Mouse (Mus musculus) layer of hippocampus, adult 2 months (tissue): Measurements from ENCODE around the gene Bmp10. TPM values are rescaled to one million over a fixed set of nuclear protein-coding genes. Genes with fewer than 3 reads are reported as not detected.

Source experiments
- DNase-seq, 2 experiments: peaks; one replicate each; pipeline ENCODE4 v3.0.0; 2022; ENCODE audit warnings: low spot score in 2 of 2
- H3K27ac ChIP-seq: fragments of 200-600 bp; 2 replicates; pipeline ENCODE4 v1.8.1; 2022
- H3K4me3 ChIP-seq: fragments of 200-600 bp; 2 replicates; pipeline ENCODE4 v1.8.1; 2022; ENCODE audit warnings: mild to moderate bottlenecking
- CTCF ChIP-seq: fragments of 200-600 bp; conservative IDR thresholded peaks from 2 replicates; pipeline ENCODE4 v1.8.1; 2022; ENCODE audit warnings: antibody characterized with exemption, mild to moderate bottlenecking, moderate library complexity
- long read RNA-seq, 2 experiments: library from polyadenylated mRNA; stranded (forward); transcript quantifications; one replicate each; pipeline ENCODE4 v2.0.0; 2021; ENCODE audit warnings: borderline mapping rate in 2 of 2
- total RNA-seq, 2 experiments: library from RNA; stranded (reverse); gene quantifications; 2 replicates each; pipeline ENCODE4 v1.2.3; 2021

Gene Bmp10
- not detected for total RNA-seq
- long read RNA-seq, experiment 1, result 0 reads
- long read RNA-seq, experiment 2, result 0 reads

DNA sequence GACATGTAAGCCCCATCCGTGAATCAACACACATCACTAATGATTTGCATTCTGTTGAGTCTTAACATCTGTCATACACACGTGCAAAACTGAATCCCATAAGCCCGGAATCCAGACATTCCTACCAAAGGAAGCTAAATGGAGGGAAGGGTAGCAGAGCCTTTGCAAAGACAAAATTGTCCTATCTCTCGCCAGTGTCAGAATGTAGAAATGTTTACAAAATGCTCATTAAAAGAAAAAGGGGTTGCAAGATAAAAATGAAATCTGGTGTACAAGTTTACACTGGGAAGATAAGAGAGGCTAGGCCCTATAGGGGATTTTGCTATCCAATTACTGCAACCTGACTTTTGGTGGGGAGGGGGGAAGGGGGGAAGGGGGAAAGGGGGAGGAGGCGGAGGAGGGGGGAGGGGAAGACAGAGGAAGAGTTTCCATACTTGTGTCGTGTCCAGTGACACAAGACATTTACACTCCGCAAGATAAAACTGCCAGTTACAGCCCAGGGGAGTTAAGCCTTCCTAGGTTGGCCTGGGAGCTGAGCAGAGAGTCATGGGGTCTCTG lies at the start of gene Bmp10:
Gene Bmp10 (plus strand): TSS at position 508 of the 558 bp plus-strand sequence.
- no peak for TF ChIP-seq CTCF
- no peak for DNase-seq

GRCm38 (mm10) chr6:87383926-87384691 lies 44.7 kb upstream of the Bmp10 start:
- no peak for DNase-seq
- Histone ChIP-seq H3K27ac (no peak overlapping the region), H3K4me3 (peak overlapping the region; percentile 42)
- peak; percentile 80 for TF ChIP-seq CTCF

More for the DNA sequence above, at the start of gene Bmp10:
- no peak within 1 kb of the TSS for H3K27ac ChIP-seq
- no peak within 1 kb of the TSS for H3K4me3 ChIP-seq

DNA sequence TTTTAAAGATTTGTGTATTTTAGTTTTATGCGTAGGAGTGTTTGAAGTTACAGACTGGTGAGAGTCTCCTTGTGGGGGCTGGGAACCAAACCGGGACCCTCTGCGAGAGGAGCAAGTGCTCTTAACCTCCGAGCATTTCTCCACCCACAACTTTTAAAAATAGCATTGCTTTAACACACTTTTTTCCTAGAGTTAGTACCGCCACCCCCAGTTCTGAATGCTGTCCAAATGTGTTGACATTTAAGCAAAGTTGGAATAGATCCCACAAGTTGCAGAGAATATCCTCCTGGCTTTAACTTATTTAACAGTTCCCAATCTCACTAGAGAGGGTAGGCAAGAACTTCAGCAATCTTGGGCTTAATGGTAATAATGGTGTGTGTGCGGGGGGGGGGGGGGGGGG lies 44.0 kb upstream of the Bmp10 start:
- DNase-seq, result peak in 1 of 2 experiments; percentile 12
- Histone ChIP-seq H3K4me3 (no peak overlapping the region; the same call in 1 of the 2 replicates), H3K27ac (no peak overlapping the region)
- TF ChIP-seq CTCF, result no peak

- Histone ChIP-seq H3K27ac (no peak overlapping the region), H3K4me3 (no peak overlapping the region)
- peak; percentile 66 to 78 for DNase-seq
- peak; percentile 96 for TF ChIP-seq CTCF
These were observed 42.6 kb upstream of the Bmp10 start for GRCm38 (mm10) chr6:87386203-87386602.

DNA sequence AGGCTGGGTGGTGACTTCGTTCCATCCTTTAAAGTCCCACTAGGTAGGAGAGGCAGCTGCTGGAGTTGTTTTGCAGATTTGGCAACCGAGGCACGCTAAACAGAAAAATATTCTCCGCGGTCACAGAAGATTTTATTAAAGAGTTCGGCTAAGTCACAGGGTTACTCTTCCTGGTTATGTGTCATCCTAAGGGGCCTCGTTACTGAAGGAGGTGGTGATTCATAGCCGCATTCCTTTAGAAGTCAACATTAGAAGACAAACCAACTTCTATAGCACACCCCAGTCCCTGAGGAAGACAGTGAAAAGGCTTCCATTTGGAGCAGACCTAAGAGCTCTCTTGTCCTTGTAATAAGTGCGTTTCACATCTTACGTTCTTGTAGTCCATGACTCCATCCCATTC lies 42.1 kb upstream of the Bmp10 start:
- no peak for TF ChIP-seq CTCF
- H3K27ac ChIP-seq, result no peak overlapping the region
- no peak for DNase-seq
- no peak overlapping the region for H3K4me3 ChIP-seq

DNA sequence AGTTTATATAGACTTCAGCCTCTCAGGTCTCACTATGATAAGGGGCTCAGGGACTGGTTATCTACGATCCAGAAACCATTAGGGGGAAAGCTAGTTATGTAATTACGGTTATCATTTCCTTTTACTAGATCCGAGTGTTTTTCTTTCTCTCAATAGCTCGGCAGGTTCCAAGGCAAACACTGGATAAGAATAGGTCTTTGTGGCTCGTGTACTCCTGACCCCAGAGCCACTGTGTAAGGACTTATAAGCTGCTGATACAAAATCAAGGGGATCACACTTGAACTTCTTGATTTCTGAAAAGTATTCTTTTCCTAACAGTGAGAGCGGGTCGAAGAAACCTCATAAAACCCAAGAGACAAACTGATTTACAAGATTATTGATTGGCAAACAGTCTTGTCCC lies 39.9 kb upstream of the Bmp10 start, which contains the start of gene Gkn3:
Gene Gkn3 (minus strand): TSS at position 59 of the 400 bp plus-strand sequence.
- Histone ChIP-seq H3K4me3 (no peak within 1 kb of the TSS), H3K27ac (no peak within 1 kb of the TSS)
- no peak for TF ChIP-seq CTCF
- no peak for DNase-seq

DNA sequence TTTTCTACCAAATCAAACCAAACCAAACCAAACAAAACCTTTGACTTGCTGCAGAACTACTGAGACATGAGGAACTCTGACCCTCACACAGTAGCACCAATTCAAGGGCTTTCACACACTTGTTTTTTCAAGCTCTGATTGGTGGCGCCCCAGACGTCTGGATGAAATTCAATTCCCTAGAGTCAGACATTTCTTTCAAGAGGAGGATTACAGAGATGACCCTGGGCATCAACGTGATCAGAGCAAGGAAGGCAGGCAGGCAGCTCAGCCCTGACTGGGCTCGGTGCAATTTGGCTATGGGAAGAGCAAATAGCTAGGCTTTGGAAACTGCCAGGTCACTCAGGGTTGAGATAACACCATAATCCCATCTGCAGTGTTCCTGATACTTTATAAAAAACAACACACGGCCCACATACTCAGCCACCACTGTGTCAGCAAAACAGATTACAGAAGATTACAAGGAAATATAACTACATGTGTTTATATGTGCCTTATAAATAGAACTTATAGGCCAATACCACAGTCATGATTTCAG lies 39.3 kb upstream of the Bmp10 start:
- H3K4me3 ChIP-seq, result no peak overlapping the region
- H3K27ac ChIP-seq, result no peak overlapping the region
- no peak for DNase-seq
- TF ChIP-seq CTCF, result no peak

GRCm38 (mm10) chr6:87393466-87394205 lies 35.2 kb upstream of the Bmp10 start:
- DNase-seq, result no peak
- TF ChIP-seq CTCF, result no peak
- no peak overlapping the region for H3K4me3 ChIP-seq
- H3K27ac ChIP-seq, result no peak overlapping the region

DNA sequence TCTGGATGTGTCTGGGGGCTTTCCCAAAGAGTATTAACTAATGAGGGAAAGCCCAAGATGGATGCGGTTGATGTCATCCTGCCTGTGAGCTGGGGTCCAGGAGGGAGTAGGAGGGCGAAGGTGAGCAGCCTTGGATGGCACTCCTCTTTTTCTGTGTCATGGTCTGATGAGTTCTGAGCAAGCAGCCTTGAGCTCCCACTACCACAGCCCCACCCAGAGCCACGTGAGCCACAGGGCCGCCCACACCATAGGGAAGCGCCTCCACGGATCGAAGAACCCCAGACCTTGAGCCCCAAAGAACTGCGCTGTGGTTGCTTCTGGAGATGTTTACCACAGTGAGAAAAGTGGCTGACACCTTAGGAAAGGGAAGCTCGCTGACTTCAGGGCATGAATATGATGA lies 34.0 kb upstream of the Bmp10 start:
- no peak overlapping the region for H3K27ac ChIP-seq
- no peak for TF ChIP-seq CTCF
- no peak overlapping the region for H3K4me3 ChIP-seq
- DNase-seq, result no peak

- DNase-seq, result peak; percentile 30 to 85
- no peak overlapping the region for H3K27ac ChIP-seq
- no peak overlapping the region for H3K4me3 ChIP-seq
- TF ChIP-seq CTCF, result peak; percentile 97
These were observed 29.7 kb upstream of the Bmp10 start for GRCm38 (mm10) chr6:87399137-87399536.

DNA sequence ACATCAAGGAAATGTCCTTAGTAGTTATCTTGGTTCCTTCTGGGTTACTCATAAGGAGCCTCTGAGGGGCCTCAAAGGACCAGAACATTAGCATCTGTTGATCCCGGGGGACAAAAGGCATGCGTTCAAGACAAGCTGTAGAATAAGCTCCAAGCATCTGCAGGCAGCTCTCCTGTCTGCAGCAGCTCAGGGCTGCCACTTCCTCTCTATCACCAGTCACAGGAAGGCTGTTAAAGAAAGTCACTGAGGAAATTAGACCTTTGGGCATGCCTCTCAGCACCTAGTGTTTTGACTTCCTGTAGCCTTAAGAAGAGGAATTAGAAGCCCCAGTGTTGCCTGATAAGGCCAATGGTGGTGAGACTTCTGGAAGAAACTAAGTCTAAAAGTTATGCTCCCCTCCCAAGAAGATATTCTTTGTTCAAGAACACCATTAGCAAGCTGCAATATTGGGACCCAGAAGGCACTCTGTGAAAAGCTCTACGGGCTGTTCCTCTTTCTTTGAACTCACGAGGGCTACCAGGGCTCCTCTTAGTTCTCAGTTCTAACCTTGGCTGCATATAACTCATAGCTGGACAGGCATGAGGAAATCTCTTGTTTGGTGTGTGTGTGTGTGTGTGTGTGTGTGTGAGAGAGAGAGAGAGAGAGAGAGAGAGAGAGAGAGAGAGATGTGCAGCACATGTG lies 28.8 kb upstream of the Bmp10 start:
- no peak for TF ChIP-seq CTCF
- DNase-seq, result no peak
- Histone ChIP-seq H3K4me3 (no peak overlapping the region), H3K27ac (no peak overlapping the region)

DNA sequence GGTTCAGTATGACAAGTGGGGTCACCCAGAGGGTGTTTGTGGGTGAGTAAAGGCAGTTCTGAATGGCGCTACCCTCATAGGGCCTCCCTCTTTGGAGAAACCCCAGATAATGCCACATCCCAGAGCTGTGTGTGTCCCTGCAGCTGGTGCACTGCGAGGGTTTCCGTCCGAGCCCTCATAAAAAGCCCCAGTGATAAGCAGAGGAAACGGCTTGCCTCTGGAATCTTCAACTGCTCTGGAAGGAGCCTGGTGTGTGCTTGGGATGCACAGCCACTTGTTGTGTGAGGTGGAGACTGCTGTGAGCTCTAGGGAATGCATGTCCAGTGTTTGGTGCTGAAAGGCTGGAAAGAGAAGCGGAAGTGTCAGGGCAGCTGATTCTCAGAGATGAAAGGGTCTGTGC lies 27.3 kb upstream of the Bmp10 start:
- no peak overlapping the region for H3K27ac ChIP-seq
- DNase-seq, result no peak
- TF ChIP-seq CTCF, result no peak
- H3K4me3 ChIP-seq, result no peak overlapping the region
